Mouse (Mus musculus) hindbrain, embryonic 11.5 days (tissue): ENCODE measurements around the gene Btbd2. TPM values are rescaled to one million over a fixed set of nuclear protein-coding genes. Genes with fewer than 3 reads are reported as not detected.
"Not testable (repeated sequence)": the region's sequence is repeated elsewhere in the genome, so short reads cannot be mapped to it uniquely, and the experiment has no call there.

Source experiments
- ATAC-seq: fragments of 200-750 bp; cut with Nextera tagmentation; 2 replicates; pipeline ENCODE4 v1.8.0; 2017; ENCODE audit warnings: mild to moderate bottlenecking, moderate TSS enrichment, moderate library complexity; ENCODE audit not compliant: low FRiP score
- DNase-seq: peaks from one replicate; pipeline ENCODE4 v3.0.0-alpha.2; 2015; ENCODE audit warnings: low spot score
- H3K27ac ChIP-seq: fragments of 300-500 bp; sonication (generic); 2 replicates; pipeline ENCODE4 v1.5.1; 2014; ENCODE audit warnings: mild to moderate bottlenecking, low read depth, low read length
- H3K27me3 ChIP-seq: fragments of 300-500 bp; sonication (generic); 2 replicates; pipeline ENCODE4 v1.6.1; 2014; ENCODE audit warnings: mild to moderate bottlenecking, low read length, moderate library complexity, mixed read lengths; ENCODE audit not compliant: control insufficient read depth, insufficient read depth
- H3K36me3 ChIP-seq: fragments of 300-500 bp; sonication (generic); 2 replicates; pipeline ENCODE4 v1.6.1; 2014; ENCODE audit warnings: mild to moderate bottlenecking, low read length, moderate library complexity, mixed read lengths; ENCODE audit not compliant: control insufficient read depth, insufficient read depth
- H3K4me1 ChIP-seq: fragments of 300-500 bp; sonication (generic); replicated peaks from 2 replicates; pipeline ENCODE4 v1.6.1; 2014; ENCODE audit warnings: low read length, mixed read lengths; ENCODE audit not compliant: control insufficient read depth, insufficient read depth
- H3K4me2 ChIP-seq: fragments of 300-500 bp; sonication (generic); replicated peaks from 2 replicates; pipeline ENCODE4 v1.6.1; 2014; ENCODE audit warnings: mild to moderate bottlenecking, low read depth, low read length
- H3K4me3 ChIP-seq: fragments of 300-500 bp; sonication (generic); 2 replicates; pipeline ENCODE4 v1.5.1; 2014; ENCODE audit warnings: low read depth, low read length
- H3K9ac ChIP-seq: fragments of 300-500 bp; sonication (generic); 2 replicates; pipeline ENCODE4 v1.6.1; 2014; ENCODE audit warnings: low read depth, low read length
- H3K9me3 ChIP-seq: fragments of 300-500 bp; sonication (generic); 2 replicates; pipeline ENCODE4 v1.6.1; 2016; ENCODE audit warnings: low read length; ENCODE audit not compliant: control insufficient read depth
- WGBS: fragments of 180-500 bp; shearing (Covaris S2); extraction: QIAGEN DNeasy Blood & Tissue Kit; methylation state at CpG from one replicate; pipeline ENCODE4 v1.1.7; 2014; 5-methylcytosine and 5-hydroxymethylcytosine counted together
- polyA plus RNA-seq: library from polyadenylated mRNA; unstranded; fragments of >200 nt; fragmentation: Nextera tagmentation; extraction: Ambion mirVana; gene quantifications from 2 replicates; pipeline ENCODE4 v1.2.1, GENCODE M21; 2014

Btbd2 gene
- polyA plus RNA-seq, 1 experiment from 2014 or later = 36.2 TPM

GRCm38 (mm10) chr10:80611024-80611423, 45.8 kb downstream of the Btbd2 start:
- no peak for ATAC-seq
- Histone ChIP-seq H3K9me3 (no peaks in the 10 kb centered on the region), H3K27me3 (no peaks in the 10 kb centered on the region), H3K4me2 (no peak overlapping the region), H3K4me1 (no peaks in the 10 kb centered on the region), H3K36me3 (peaks cover 17% of the 10 kb centered on the region), H3K27ac (no peak overlapping the region), H3K9ac (no peak overlapping the region), H3K4me3 (no peak overlapping the region)
- WGBS = 82% methylated on average over 4 of the region's 4 CpGs
- DNase-seq = peak; percentile 75

GRCm38 (mm10) chr10:80610116-80610785, 46.6 kb downstream of the Btbd2 start:
- Histone ChIP-seq H3K4me2 (no peak overlapping the region), H3K27me3 (no peaks in the 10 kb centered on the region), H3K27ac (no peak overlapping the region), H3K9ac (no peak overlapping the region), H3K4me1 (no peaks in the 10 kb centered on the region), H3K9me3 (no peaks in the 10 kb centered on the region), H3K4me3 (no peak overlapping the region), H3K36me3 (peaks cover 17% of the 10 kb centered on the region)
- 91% methylated on average over 9 of the region's 9 CpGs for WGBS
- no peak for ATAC-seq
- no peak for DNase-seq

DNA sequence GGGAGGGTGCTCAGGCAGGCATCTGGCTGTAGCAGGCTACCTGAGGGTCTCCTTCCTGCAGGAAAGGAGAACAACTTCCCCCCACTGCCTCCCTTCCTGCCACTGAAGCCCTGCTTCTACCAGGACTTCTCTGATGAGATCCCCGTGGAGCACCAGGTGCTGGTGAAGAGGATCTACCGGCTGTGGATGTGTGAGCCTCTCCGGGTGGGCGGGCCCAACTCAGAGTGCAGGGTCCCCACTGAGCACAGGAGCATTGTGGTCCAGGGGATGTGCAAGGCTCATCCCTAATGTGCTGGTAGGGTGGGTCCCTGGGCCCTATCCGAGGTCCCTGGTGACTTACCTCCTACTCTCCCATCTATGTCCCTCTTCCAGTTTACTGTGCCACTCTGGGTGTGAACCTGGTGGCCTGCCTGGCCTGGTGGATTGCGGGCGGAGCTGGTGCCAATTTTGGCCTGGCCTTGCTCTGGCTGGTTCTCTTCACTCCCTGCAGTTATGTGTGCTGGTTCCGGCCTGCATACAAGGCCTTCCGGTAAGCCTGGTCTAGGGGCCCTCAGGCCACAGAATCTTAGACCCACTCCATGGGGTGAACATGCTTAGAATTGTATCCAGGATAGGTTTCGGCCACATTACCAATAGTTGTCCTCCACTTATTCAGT, 47.5 kb downstream of the Btbd2 start:
- Histone ChIP-seq H3K4me3 (no peak overlapping the region), H3K27me3 (no peaks in the 10 kb centered on the region), H3K4me2 (no peak overlapping the region), H3K27ac (no peak overlapping the region), H3K4me1 (no peaks in the 10 kb centered on the region), H3K9ac (no peak overlapping the region), H3K36me3 (peaks cover 15% of the 10 kb centered on the region), H3K9me3 (no peaks in the 10 kb centered on the region)
- DNase-seq = no peak
- no peak for ATAC-seq
- WGBS = 94% methylated on average over 10 of the region's 10 CpGs

DNA sequence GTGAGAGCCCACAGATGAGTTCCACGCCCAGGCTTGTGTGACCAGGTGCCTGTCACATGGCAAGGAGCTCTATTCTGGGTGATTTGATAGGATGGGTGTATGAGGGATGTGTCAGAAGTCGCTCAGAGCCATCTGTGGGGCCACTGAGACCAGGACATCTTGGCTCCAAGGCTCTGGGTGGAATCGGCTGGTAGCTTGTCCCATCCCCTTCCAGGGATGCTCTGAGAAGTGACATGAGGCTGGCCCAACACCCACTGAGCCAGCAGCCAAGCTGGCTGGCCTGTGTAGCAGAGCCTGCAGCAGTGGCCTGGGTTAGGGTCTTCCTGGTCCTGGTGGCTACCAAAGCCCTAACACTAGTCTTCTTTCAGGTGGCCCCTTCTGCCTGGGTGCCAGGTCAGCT, 48.4 kb downstream of the Btbd2 start:
- H3K27ac ChIP-seq = no peak overlapping the region
- peaks cover 5% of the 10 kb centered on the region for H3K4me1 ChIP-seq
- H3K36me3 ChIP-seq = peaks cover 15% of the 10 kb centered on the region
- no peak overlapping the region for H3K4me3 ChIP-seq
- no peak for ATAC-seq
- H3K9me3 ChIP-seq = no peaks in the 10 kb centered on the region
- no peak overlapping the region for H3K4me2 ChIP-seq
- DNase-seq = no peak
- no peak overlapping the region for H3K9ac ChIP-seq
- H3K27me3 ChIP-seq = no peaks in the 10 kb centered on the region
- WGBS = 88% methylated on average over 3 of the region's 3 CpGs

GRCm38 (mm10) chr10:80606737-80607350, 50.0 kb downstream of the Btbd2 start:
- ATAC-seq = no peak
- H3K4me1 ChIP-seq = peaks cover 5% of the 10 kb centered on the region
- 93% methylated on average over 34 of the region's 34 CpGs for WGBS
- no peak overlapping the region for H3K9ac ChIP-seq
- H3K4me3 ChIP-seq = no peak overlapping the region
- H3K27me3 ChIP-seq = no peaks in the 10 kb centered on the region
- DNase-seq = no peak
- no peak overlapping the region for H3K27ac ChIP-seq
- H3K36me3 ChIP-seq = peaks cover 15% of the 10 kb centered on the region
- no peaks in the 10 kb centered on the region for H3K9me3 ChIP-seq
- no peak overlapping the region for H3K4me2 ChIP-seq

DNA sequence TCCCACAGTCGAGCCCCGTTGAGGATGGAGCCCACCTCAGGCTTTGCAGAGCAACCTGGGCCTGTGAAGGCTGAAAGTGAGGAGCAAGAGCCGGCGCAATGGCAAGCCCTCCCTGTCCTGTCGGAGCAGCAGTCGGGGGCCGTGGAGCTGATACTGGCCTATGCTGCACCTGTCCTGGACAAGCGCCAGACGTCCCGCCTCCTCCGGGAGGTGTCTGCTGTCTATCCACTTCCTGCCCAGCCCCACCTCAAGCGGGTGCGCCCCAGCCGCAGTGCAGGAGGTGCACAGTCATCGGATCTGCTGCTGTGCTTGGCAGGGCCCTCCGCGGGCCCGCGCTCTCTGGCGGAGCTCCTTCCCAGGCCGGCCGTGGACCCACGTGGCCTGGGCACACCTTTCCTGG, 50.6 kb downstream of the Btbd2 start:
- WGBS = 94% methylated on average over 23 of the region's 23 CpGs
- no peak overlapping the region for H3K4me2 ChIP-seq
- peaks cover 5% of the 10 kb centered on the region for H3K4me1 ChIP-seq
- no peaks in the 10 kb centered on the region for H3K27me3 ChIP-seq
- peaks cover 15% of the 10 kb centered on the region for H3K36me3 ChIP-seq
- ATAC-seq (no peak), DNase-seq (no peak)
- no peak overlapping the region for H3K4me3 ChIP-seq
- no peaks in the 10 kb centered on the region for H3K9me3 ChIP-seq
- no peak overlapping the region for H3K27ac ChIP-seq
- H3K9ac ChIP-seq = no peak overlapping the region

GRCm38 (mm10) chr10:80605721-80606120, 51.1 kb downstream of the Btbd2 start, which contains the start of gene Gm49322:
Gm49322 (plus strand) TSS chr10:80606021.
- ATAC-seq = not testable (repeated sequence)

DNA sequence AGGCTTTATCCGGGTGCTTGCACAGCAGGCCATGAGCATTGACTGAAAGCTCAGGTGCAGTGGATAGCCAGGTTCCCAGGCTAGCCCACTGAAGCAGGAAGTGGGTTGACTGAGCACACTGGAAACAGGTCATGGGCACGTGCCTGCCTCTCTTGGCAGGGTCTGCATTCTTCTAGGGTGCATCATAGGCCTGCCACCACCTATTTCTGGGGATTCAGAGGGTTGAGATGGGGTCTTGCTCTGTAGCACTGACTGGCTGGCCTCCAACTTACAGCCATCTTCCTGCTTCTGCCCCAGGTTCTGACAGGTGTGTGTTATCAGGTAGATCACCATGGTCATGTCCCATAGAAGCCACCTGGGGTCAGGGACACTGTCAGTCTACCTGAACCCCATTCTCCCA, 51.9 kb downstream of the Btbd2 start:
- H3K4me3 ChIP-seq = no peak overlapping the region
- H3K9ac ChIP-seq = no peak overlapping the region
- no peak for DNase-seq
- no peak for ATAC-seq
- 94% methylated on average over 2 of the region's 2 CpGs for WGBS
- no peak overlapping the region for H3K27ac ChIP-seq
- peaks cover 15% of the 10 kb centered on the region for H3K36me3 ChIP-seq
- peaks cover 5% of the 10 kb centered on the region for H3K4me1 ChIP-seq
- H3K9me3 ChIP-seq = no peaks in the 10 kb centered on the region
- H3K27me3 ChIP-seq = no peaks in the 10 kb centered on the region
- no peak overlapping the region for H3K4me2 ChIP-seq

More at GRCm38 (mm10) chr10:80605721-80606120, 51.1 kb downstream of the Btbd2 start, which contains the start of gene Gm49322:
- 82% methylated on average over 4 of the region's 4 CpGs for WGBS
- not testable (repeated sequence) for H3K4me1 ChIP-seq, DNase-seq, H3K9ac ChIP-seq, H3K4me2 ChIP-seq, H3K27ac ChIP-seq, H3K27me3 ChIP-seq, H3K9me3 ChIP-seq, H3K4me3 ChIP-seq
- H3K36me3 ChIP-seq = peaks cover 15% of the 10 kb centered on the region
